Mouse (Mus musculus): ENCODE results near the gene Plekhg4.

Gene Plekhg4

GRCm38 (mm10) chr8:105404496-105404895, 31.4 kb downstream of the Plekhg4 start:
- no peak for DNase-seq

DNA sequence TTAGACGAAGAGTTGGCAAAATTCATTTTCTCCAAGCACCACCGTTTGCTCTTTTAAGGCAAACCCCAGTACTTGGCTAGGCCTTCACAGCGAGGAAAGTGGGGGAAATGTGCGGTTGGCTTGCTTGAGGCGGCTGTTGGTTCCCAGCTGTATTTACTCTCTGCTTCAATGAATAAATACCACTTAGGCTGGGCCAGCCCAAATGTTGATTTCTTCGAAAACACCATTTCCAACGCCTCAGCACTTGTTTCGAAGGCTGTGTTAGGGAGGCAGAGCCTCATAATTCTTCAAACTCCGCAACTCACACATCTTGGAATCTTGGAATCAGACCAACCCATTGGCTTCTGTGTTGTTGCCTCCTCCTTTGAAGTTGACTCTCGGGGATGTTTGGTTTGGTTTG, 33.3 kb downstream of the Plekhg4 start:
- DNase-seq = no peak

- DNase-seq = no peak
Observed at GRCm38 (mm10) chr8:105408331-105408730, 35.3 kb downstream of the Plekhg4 start.

DNA sequence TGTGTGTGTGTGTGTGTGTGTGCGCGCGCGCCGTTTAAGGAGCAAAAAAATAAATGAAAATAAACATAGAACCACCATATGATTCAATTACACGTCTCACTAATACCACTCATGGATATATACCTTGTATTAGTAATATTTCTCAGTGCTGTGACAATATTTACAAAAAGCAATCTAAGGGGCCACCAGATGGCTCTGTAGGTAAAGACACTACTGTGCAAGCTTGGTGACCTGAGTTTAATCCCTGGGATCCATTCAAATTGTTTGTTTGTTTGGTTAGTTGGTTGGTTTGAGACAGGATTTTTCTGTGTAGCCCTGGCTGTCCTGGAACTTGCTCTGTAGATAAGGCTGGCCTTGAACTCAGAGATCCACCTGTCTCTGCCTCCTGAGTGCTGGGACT, 36.9 kb downstream of the Plekhg4 start:
- no peak for DNase-seq

GRCm38 (mm10) chr8:105413391-105413790, 40.3 kb downstream of the Plekhg4 start, which contains the start of the genes Kctd19 and Lrrc36:
Gene Kctd19, minus strand, starts transcription at chr8:105413502.
Gene Lrrc36, plus strand, starts transcription at chr8:105413571.
- DNase-seq = peak; percentile 75

DNA sequence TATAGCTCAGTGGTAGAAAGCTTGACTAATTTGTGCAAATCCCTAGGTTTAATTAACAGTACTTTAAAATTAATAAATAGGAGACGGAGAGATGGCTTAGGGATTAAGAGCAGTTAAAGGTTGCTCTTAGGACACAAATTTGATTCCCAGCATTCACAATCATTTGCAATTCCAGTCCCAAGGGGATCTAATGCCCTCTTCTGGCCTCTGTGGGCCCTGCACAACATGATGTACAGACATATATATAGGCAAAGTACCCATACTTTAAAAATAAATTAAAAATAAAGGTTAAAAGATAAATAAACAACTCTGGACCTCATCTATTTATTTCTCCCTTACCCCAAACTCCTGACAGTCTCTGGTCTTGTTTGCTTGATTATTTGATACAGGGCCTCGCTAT, 45.9 kb downstream of the Plekhg4 start:
- DNase-seq = no peak

DNA sequence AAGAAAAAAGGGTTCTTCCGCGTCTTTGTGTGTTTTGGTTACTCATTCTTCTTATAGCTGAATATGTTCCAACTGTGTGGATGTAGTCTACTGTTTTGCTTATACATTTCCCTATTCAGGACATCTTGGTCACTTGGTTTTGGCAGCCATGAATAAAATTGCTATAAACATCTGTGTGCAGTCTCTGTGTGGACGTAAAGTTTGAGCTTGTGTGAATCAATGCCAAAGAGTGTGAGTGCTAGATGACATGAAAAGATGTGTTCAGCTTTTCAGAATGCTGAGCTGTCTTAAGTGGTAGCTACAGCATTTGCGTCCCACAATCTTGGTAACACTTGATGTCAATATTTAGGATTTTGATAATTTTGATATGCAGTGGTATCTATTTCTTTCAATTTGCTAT, 46.7 kb downstream of the Plekhg4 start:
- DNase-seq = no peak

DNA sequence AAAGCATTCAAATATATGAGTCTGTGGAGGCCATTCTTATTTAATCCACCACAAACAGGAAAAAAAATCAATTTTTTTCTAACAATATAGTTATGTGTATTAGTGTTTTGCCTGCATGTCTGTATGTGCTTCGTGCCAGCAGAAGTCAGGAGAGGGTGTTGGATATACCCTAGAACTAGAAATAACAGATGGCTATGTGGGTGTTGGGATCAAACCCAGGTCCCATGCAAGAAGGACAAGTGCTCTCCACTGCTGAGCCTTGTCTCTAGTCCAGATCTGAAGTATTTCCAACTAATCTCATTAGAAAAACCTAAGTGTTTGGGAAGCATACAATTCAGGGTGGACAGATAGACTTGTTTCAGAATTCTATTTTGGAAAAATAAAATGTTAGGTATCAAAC, 48.9 kb downstream of the Plekhg4 start:
- DNase-seq = no peak

- DNase-seq = no peak
Observed at GRCm38 (mm10) chr8:105426878-105427277, 53.8 kb downstream of the Plekhg4 start.

DNA sequence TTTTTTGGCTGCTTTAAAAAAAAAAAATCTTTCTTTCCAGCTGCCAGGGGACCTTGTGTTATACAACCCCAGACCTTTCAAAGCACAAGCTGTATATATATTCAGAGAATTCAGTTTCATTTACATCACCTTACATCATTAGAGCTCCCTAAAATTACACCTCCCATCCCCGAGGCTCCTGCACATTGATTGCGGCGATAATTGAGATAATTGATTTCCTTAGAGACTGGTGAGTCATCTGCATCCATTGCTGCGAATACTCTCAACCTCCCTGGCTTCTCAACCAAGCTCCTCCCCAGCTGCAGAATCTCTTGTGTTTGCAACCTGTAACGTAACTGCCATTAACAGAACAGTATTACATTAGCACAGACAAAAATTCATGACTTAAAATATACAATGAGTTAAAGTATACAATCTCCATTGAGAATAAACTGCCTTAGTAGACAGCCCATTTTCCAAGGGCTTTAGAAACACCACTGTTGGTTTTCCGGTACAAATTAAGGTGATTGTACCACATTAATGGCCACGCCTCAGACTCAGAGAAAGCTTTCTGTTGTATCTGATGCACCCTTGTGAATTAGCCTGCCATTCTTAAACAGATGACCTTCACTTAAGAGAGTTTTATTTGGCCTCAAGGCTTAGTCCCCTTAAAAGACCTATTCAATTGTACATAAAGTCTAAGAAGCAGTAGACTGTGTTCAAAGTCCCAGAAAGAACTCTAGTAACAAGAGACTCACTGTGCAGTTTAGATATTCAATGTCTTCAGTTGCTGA, 58.9 kb downstream of the Plekhg4 start:
- peak; percentile 22 for DNase-seq

Data from embryo, embryonic 11 days (tissue).